Mouse (Mus musculus) frontal cortex, postnatal 14 days (tissue): ENCODE measurements at regions not wholly inside any gene's neighbourhood (a gene's known extent, or its start where the extent isn't known, plus 50 kb on each side); places are given as distances from the start of the nearest gene placed in this dataset.

Experiments used
- DNase-seq, 2 experiments: peaks; one replicate each; pipeline ENCODE4 v3.0.0; 2022; ENCODE audit warnings: low spot score in 2 of 2

DNA sequence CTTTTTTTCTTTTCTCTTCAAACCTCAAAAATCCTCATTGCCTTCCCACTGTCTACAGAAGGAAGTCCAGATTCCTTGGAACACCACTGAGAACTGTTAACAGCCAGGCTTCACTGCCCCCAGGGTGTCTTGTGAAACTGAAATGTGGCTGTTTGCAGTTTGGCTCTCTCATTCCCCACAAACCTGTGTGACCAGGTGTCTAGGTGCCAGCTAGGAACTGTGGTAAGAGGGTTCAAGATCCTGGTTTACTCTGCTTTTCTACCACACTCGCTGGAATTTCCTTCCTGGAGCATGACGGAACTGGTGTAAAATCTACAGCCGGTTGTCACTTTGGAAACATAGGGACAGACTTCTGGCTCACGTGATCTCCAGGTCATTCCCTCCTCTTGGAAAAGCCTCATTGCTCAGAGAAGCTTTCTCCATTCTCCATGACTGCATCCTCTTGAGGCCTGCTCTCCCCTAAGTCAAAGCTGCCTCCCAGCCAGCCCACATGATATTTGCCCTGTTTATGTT lies 660.2 kb downstream of the Zfp706 start:
- DNase-seq = no peak

- DNase-seq = no peak
Measured at GRCm38 (mm10) chr15:36346126-36346525, 661.4 kb downstream of the Zfp706 start.

GRCm38 (mm10) chr15:36345413-36345812 lies 662.2 kb downstream of the Zfp706 start:
- peak; percentile 17 to 19 for DNase-seq

GRCm38 (mm10) chr15:36339971-36340550 lies 667.5 kb downstream of the Zfp706 start:
- DNase-seq = no peak

- DNase-seq = no peak
Measured at GRCm38 (mm10) chr15:36338766-36339165, 668.8 kb downstream of the Zfp706 start.

DNA sequence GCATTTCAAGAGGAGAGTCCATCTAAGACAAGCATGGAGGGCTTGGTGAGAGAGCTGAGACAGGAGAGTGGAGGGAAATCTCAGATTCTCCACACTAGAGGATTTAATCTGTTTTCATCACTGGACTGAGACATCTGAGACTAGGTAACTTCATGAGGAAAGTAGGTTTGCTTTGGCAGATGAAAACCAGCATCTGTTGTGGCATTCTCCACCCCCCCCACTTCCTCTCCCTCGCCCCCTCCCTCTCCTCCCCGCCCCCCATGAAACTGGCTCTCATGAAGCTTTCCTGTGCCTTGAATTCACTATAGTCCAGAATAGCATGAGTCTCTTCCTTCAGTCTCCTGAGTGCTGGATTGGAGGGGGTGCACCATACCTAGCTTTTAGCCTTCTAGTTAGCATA lies 670.7 kb downstream of the Zfp706 start:
- DNase-seq = no peak

DNA sequence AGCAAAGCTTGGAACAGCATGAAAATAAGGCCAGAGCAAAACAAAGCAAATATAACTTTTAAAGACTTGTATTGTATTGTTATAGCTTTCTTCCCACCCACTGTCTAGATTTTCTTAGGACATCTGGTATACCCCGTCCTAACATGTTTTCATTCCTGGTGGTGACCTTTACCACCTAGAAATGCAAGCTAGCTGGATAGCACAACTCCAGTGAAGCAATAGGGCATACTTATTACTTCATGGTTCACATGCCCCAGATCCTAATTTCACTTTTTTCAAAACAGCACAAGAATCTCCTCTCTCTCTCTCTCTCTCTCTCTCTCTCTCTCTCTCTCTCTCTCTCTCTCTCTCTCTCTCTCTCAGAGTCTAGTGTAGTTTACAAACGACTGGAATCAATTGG lies 672.5 kb downstream of the Zfp706 start:
- no peak for DNase-seq

DNA sequence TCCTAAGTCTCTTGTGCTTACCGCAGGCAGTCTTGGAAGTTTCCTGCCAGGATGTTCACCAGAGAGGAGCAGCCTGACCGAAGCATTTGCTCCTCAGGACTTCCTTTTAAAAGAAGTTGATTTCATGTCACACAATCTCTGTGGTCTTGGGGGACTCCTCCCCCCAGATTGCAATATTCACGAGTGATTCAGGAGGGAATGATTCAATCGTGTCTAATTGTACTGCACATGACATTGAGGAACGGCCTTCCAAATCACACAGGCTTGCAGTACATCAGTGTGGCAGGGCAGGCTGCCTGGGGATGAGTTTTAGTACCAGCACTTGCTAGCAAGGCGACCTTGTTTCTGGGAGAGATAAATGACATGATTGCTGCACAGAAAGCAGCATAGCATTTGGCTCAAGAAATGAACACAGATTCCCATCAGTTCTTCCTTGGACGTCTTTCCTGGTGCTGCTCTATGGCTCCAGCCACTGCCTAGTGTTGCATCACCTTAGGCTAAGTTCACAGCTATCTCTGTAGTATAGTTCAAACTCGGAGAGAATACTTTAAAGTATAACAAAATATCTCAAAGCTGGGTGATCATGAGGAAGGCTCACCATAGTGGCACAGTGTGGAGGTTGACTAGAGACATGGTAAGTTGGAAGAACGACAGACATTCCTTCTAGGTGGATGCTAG lies 673.0 kb downstream of the Zfp706 start:
- no peak for DNase-seq

DNA sequence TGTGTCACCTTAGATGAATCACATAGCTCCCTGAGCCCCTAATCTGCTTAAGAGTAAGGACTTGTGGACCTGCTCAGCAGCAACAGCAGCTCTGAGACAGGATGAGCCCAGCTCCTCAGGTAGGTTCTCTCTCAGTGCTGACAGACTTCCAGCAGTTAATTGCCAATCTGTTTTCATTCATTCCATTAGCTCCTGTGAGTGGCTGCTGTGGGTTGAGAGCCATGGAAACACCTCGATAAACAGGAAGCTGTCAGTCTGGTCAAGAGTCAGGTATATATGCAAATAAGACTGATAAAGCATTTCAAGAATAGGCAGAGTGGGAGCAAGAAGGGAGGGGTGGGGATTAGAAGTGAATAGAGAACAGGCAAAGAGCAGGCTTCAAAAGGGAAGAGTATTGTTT lies 673.7 kb downstream of the Zfp706 start:
- DNase-seq = no peak

DNA sequence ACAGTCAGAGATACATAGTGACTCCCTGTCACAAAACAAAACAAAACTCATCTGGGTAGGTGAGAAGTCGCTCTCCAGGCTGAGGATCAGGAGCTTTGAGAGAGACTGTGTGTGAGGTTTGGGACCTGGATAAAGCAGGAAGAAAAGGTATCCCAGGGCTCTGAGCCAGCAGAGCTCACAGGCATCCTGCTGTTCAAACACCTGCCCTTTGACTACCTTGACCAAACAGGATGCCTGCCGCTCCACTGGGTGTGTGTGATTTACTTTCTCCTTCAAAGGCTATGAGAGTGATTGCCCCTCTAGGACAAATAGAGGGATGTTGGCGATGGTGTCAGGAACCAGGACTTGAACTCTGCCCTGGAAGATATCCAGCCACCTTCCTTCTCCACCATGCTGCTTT lies 674.3 kb downstream of the Zfp706 start:
- DNase-seq = no peak
